Mouse (Mus musculus) midbrain, embryonic 10.5 days (tissue): ENCODE results near the gene Gm20388. TPM values are rescaled to one million over a fixed set of nuclear protein-coding genes. Genes with fewer than 3 reads are reported as not detected.
"Not testable (repeated sequence)": the region's sequence is repeated elsewhere in the genome, so short reads cannot be mapped to it uniquely, and the experiment has no call there.

Experiments used
- DNase-seq: peaks from one replicate; pipeline ENCODE4 v3.0.0-alpha.2; 2017; ENCODE audit warnings: low spot score
- H3K27ac ChIP-seq: fragments of 300-500 bp; sonication (generic); replicated peaks from 2 replicates; pipeline ENCODE4 v1.5.1; 2016; ENCODE audit warnings: mild to moderate bottlenecking
- H3K27me3 ChIP-seq: fragments of 300-500 bp; sonication (generic); 2 replicates; pipeline ENCODE4 v1.6.1; 2016; ENCODE audit warnings: low read depth, mild to moderate bottlenecking; ENCODE audit not compliant: poor library complexity, severe bottlenecking
- H3K36me3 ChIP-seq: fragments of 300-500 bp; sonication (generic); 2 replicates; pipeline ENCODE4 v1.6.1; 2016; ENCODE audit warnings: mild to moderate bottlenecking, moderate library complexity
- H3K4me1 ChIP-seq: fragments of 300-500 bp; sonication (generic); 2 replicates; pipeline ENCODE4 v1.6.1; 2016
- H3K4me3 ChIP-seq: fragments of 300-500 bp; sonication (generic); 2 replicates; pipeline ENCODE4 v1.5.1; 2016; ENCODE audit warnings: mild to moderate bottlenecking, moderate library complexity
- H3K9me3 ChIP-seq: fragments of 300-500 bp; sonication (generic); replicated peaks from 2 replicates; pipeline ENCODE4 v1.6.1; 2016; ENCODE audit warnings: mild to moderate bottlenecking
- WGBS: fragments of 180-500 bp; shearing (Covaris S2); methylation state at CpG from one replicate; pipeline ENCODE4 v1.1.7; 2016; 5-methylcytosine and 5-hydroxymethylcytosine counted together
- polyA plus RNA-seq: library from polyadenylated mRNA; unstranded; fragments of >200 nt; fragmentation: Nextera tagmentation; extraction: Ambion mirVana; gene quantifications from 2 replicates; pipeline ENCODE4 v1.2.1, GENCODE M21; 2016

Gm20388 gene
- polyA plus RNA-seq, 1 experiment from 2014 or later = 7.1 TPM

DNA sequence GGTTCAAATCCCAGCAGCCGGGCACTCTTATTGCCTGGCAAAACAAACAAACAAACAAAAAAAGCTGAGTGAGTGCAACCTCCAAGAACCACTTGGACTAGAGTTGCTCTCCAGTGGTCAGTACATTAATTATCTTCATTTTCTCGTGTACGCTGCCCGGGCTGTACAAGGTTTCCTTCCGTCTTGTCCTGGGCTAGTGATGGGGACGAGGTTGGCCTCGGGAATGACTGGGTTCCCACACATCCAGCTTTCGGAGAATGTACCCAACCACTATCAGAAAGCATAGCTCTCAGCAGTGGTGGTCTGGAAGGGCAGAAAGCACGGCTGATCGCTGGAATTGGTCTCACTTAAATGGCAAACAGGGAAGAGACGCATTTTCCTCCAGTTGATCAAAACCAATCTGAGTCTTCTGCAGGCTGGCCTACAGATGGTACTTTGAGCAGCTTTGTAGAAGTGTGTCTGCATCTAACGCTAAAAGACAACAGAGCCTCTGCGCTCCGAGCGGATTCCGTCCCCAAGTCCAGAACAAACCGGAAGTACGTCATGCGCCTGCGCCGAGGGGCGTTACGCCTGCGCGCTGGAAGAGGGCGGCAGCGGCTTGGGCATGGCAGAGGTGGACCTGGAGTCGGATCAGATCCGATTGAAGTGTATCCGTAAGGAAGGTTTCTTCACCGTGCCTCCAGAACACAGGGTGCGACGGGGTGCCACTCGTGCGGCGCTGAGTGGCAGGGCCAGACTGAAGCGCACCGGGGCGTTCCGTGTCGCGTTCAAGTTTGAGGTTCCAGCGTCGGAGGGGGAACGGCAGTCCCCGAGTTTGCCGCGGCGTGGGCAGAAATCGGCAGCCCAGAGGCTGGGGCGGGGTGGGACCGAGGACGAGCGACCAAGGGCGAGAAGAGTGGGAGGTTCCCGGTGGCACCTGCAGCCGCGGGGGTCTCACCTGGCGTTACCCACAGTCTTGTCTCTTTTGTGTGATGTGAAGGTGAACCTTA, 3313.9 kb downstream of the Gm20388 start, which contains the start of gene Cdk10:
Cdk10 (plus strand) TSS at position 565 of the 989 bp plus-strand sequence.
- no peaks in the 10 kb centered on the region for H3K27me3 ChIP-seq
- 4% methylated on average over 59 of the region's 59 CpGs for WGBS
- peak within 1 kb of the TSS; percentile 90 for H3K27ac ChIP-seq
- DNase-seq = peak; percentile 92
- H3K36me3 ChIP-seq = peaks cover 30% of the 10 kb centered on the region
- no peaks in the 10 kb centered on the region for H3K9me3 ChIP-seq
- H3K4me3 ChIP-seq = peak within 1 kb of the TSS; percentile 95
- peaks cover 19% of the 10 kb centered on the region for H3K4me1 ChIP-seq

DNA sequence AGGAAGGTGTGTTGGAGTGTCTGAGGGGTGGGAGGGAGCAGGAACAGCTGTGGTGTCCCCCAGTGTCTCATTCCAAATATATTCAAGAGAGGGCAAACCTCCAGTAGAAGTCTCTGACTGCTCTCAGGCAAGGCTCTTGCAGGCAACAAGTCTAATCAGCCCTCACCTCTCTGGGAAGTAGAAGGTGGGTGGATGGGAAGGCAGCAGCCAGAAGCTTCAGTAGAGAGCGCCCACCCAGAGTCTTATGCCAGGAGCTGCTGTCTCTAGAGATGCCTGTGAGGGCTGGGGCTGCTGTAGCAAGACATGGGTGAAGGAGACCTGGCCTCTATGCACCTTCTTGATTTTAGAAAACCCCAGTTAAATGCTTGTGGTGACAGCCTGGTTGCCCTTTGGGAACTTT, 3317.8 kb downstream of the Gm20388 start:
- no peaks in the 10 kb centered on the region for H3K9me3 ChIP-seq
- no peak overlapping the region for H3K27ac ChIP-seq
- WGBS = 80% methylated on average over 1 of the region's 1 CpGs
- H3K36me3 ChIP-seq = peaks cover 43% of the 10 kb centered on the region
- H3K4me3 ChIP-seq = no peak overlapping the region
- H3K4me1 ChIP-seq = peaks cover 25% of the 10 kb centered on the region
- H3K27me3 ChIP-seq = peaks cover 13% of the 10 kb centered on the region
- no peak for DNase-seq

DNA sequence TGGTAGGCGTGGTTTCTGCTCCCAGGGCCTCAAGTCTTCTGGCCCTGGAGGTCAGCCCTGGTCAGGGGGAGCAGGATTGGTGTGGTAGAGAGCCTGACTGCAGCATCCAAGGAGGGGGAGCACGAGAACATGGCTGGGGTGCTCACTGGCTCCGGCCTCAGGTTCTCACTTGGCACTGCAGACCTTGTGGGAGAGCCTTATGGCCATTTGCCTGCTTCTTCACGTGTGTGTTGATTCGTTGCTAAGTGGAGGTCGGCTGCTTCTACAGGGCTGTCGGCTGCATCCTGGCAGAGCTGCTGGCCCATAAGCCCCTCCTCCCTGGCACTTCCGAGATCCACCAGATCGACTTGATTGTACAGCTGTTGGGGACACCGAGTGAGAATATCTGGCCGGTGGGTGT, 3319.7 kb downstream of the Gm20388 start:
- H3K27ac ChIP-seq, H3K4me3 ChIP-seq, DNase-seq, H3K9me3 ChIP-seq: not testable (repeated sequence)
- H3K36me3 ChIP-seq = peaks cover 43% of the 10 kb centered on the region
- WGBS = 90% methylated on average over 11 of the region's 11 CpGs
- peaks cover 26% of the 10 kb centered on the region for H3K4me1 ChIP-seq
- H3K27me3 ChIP-seq = peaks cover 32% of the 10 kb centered on the region

DNA sequence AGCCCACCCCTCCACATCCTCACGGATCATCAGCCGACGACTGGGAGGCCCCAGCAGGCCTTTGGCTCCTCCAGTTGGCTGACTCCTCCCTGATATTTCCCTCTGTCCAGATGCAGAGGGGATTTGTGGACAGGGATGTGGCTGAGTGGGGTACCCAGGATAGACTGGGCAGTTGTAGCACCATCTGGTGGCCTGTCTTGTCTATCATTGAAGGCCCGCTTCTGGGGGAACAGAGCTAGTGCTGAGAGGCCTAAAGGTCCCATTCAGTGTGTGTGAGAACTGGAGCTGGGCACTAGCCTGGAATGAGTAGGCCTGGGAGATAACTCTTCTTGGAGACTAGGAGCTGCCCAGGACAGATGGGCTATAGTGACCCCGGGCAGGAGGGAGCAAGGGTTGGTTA, 3321.1 kb downstream of the Gm20388 start:
- Histone ChIP-seq H3K27ac (no peak overlapping the region), H3K4me1 (peaks cover 33% of the 10 kb centered on the region), H3K36me3 (peaks cover 41% of the 10 kb centered on the region), H3K4me3 (no peak overlapping the region), H3K9me3 (no peaks in the 10 kb centered on the region), H3K27me3 (peaks cover 46% of the 10 kb centered on the region)
- 63% methylated on average over 5 of the region's 5 CpGs for WGBS
- DNase-seq = no peak

DNA sequence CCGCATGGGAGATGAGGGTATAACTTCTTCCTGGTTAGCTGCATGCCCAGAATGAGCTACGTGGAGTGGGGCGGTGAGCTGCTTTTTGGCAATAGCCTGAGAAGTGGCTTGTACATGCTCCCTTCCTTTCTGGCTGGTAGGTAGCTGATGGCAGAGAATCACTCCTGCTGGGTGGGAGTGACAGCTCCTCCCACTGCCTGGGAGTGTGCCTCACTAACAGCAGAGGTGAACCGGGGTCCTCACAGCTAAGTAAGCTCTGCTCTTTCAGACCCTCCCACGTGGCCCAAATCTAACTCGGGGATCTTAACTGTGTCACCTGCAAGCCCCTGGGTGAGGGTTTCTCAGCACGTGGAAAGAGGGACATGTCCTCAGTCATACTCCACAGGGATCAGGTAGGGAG, 3321.9 kb downstream of the Gm20388 start:
- Histone ChIP-seq H3K27me3 (peaks cover 49% of the 10 kb centered on the region), H3K9me3 (no peaks in the 10 kb centered on the region), H3K4me1 (peaks cover 38% of the 10 kb centered on the region), H3K36me3 (peaks cover 33% of the 10 kb centered on the region), H3K4me3 (no peak overlapping the region), H3K27ac (no peak overlapping the region)
- WGBS = 43% methylated on average over 7 of the region's 7 CpGs
- DNase-seq = no peak

DNA sequence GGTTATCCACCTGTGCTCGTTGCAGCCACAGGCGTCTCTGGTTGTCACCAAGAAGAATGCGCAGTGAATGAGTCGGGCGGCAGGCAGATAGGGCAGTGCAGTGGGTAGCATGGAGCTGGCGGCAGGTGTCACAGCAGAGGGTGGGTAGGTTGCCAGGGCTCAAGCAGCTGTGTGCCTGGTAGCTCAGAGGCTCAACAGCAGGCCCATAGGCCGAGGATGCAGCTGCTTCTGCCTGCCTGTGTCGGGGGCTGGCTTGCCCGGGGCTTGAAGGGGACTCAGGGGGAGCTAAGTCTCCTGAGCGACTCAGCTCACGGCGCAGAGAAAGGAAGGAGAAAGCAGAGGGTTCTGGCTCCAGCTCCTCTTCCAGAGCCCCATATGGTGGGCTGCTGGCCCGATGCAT, 3322.7 kb downstream of the Gm20388 start:
- peaks cover 49% of the 10 kb centered on the region for H3K27me3 ChIP-seq
- H3K27ac ChIP-seq = no peak overlapping the region
- H3K9me3 ChIP-seq = no peaks in the 10 kb centered on the region
- WGBS = 61% methylated on average over 13 of the region's 13 CpGs
- peaks cover 26% of the 10 kb centered on the region for H3K36me3 ChIP-seq
- H3K4me1 ChIP-seq = peaks cover 38% of the 10 kb centered on the region
- H3K4me3 ChIP-seq = no peak overlapping the region
- DNase-seq = no peak

DNA sequence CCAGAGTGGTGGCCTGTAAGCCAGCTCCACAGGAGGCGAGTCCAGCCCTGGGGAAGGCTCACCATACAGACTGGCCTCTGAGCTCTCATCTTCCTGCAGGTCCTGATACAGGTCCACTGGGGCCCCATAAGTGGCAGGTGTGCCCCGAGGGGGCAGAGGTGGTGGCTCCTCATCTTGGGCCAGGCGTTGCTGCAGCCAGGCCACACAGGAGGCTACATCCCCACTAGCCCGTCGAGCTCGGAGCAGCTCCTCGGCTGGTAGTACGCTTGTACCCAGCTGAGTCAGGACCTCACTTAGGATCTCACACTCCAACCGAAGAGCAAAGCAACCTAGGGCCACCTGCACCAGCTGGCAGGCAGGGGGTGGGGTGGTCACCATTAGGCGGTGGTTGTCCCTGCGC, 3323.1 kb downstream of the Gm20388 start:
- WGBS = 84% methylated on average over 11 of the region's 11 CpGs
- Histone ChIP-seq H3K9me3 (no peaks in the 10 kb centered on the region), H3K27me3 (peaks cover 49% of the 10 kb centered on the region), H3K36me3 (peaks cover 21% of the 10 kb centered on the region), H3K27ac (no peak overlapping the region), H3K4me1 (peaks cover 38% of the 10 kb centered on the region), H3K4me3 (no peak overlapping the region)
- no peak for DNase-seq

DNA sequence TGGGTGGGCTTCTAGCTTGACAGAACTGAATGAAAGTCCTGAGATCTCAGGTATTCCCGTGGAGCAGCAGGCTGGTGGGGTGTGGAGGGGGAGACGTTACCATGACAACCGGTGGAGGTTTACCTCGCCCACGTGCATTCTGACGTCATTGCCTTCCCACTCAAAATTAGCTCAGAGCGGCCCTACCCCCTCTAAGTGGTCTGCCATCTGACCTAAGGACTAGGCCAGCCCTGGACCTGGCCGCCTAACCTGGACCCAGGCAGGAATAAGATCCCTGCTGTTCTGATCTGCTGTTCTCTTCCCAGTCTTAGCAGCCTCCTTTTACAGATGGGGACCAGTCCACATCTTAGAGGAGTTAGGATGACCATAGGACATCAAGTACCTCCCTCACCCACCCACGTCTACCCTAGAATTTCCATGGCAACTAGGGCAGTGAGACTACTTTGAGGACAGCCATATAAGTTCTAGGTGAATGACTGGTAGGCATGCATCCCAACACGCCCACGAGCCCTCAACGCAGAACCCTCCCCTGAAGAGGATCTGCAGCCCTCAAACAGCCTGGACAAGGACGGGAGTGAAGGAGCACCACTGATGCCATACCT, 3324.4 kb downstream of the Gm20388 start:
- H3K9me3 ChIP-seq = no peaks in the 10 kb centered on the region
- peaks cover 49% of the 10 kb centered on the region for H3K27me3 ChIP-seq
- H3K4me3 ChIP-seq = peak overlapping the region; percentile 60
- WGBS = 38% methylated on average over 13 of the region's 13 CpGs
- H3K4me1 ChIP-seq = peaks cover 38% of the 10 kb centered on the region
- H3K27ac ChIP-seq = peak overlapping the region; percentile 14
- DNase-seq = no peak
- peaks cover 9% of the 10 kb centered on the region for H3K36me3 ChIP-seq

DNA sequence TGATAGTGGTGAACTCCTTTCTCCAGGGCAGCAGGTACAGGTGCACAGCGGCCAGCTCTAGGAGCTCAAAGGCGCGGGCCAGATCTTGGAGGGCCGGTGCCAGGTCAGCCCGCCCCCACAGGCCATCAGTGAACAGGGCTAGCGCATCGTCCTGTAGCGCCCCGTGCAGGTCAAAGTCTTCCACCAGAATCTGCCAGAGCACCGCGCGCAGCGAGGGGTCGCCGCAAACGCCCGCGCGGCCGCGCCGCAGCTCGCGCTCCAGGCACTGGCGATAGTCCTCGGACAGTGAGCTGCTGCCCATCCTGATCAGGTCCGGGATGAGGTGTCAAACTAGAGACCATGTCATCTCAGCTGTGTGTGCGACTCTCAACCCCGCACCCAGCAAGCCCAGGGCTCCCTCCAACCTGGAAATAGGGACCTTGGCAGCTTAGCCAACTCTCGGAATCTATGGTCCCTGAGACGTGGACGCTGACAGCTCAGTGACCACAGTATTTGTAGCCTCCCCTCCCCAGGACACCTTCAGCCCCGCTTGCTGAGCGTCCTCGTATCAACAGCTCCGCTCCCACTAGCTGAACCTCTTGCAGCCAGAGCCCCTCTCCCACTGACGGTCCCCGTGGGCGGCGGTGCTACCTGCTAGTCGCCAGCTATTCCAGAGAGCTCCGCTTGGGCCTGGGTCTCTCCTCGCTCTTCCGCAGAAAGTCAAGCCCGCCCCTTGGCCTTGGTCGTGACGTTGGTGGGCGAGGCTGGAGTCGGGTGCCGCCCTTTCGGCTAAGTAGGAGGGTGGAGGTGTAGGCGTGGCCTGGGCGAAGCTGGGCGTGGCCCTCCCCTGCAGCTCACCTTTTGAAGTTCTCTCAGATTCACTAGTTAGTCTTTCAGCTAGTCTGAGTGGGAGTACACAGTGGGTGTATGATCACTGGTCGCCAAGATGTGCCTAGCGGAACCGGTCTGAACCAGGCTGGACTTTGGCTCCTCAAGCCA, 3325.2 kb downstream of the Gm20388 start, which contains the start of gene Spata2l:
Spata2l (minus strand) TSS at position 714 of the 978 bp plus-strand sequence.
- 3% methylated on average over 57 of the region's 57 CpGs for WGBS
- H3K4me3 ChIP-seq = peak within 1 kb of the TSS; percentile 60
- peaks cover 4% of the 10 kb centered on the region; the same call in 1 of the 2 replicates for H3K36me3 ChIP-seq
- peak within 1 kb of the TSS; percentile 14 for H3K27ac ChIP-seq
- peaks cover 38% of the 10 kb centered on the region for H3K4me1 ChIP-seq
- H3K9me3 ChIP-seq = no peaks in the 10 kb centered on the region
- peak; percentile 87 for DNase-seq
- peaks cover 49% of the 10 kb centered on the region for H3K27me3 ChIP-seq

DNA sequence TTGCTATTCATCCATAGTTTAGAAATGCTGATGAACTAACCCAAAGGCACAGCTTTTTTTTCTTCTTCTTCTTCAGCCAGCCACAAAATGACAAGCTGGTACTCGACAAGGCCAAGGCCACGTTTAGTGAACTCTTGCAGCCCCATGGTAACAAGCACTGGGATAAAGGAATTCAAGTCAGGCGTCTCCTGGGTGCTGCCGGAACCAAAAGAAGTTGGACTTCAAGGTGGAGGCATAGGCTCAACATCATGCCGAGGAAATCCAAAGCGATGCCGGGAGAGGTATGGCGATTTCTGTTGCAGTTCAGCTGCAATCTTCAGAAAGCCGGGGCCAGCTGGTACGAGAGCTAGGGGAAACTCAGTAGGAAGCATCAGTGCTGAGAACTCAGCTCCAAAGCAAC, 3328.8 kb downstream of the Gm20388 start:
- H3K36me3 ChIP-seq = peaks cover 30% of the 10 kb centered on the region
- WGBS = 87% methylated on average over 10 of the region's 10 CpGs
- no peak for DNase-seq

DNA sequence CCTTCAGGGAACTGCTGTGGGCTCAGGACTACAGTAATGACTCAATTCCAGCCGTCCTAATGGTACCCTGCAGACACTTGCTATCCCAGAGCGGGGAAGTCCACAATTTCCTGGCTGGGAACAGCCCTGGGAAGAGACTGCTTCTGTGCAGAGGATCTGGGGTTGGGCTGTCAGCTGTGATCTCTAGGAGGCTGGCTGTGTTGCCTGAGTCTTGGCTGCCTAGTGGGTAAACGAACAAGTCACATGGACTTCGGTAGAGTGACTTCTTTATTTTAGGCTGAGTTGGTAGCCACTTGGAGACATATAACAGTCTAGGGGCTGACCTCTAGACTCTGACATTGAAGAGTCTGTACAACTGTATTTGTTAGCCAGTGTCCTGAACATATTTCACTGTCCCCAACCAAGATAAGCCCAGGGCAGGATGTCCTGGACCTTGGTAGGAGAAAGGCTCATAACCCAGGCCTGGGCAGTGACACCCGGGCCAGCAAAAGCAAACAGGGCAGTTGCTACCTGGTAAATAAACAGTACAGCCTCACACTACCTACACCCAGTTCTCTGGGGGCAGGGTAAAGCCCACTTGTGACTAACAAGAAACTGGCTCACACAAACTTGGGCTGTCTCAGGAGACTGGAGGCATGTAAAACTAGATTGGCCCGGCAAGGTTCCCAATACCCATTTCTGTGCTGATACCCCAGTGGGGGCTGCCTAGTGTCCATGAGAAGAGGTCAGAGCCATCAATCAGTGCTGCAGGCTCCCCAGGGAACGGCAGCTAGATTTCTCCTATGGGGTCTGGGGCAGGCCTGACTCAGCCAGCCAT, 3331.7 kb downstream of the Gm20388 start:
- Histone ChIP-seq H3K4me1 (peaks cover 1% of the 10 kb centered on the region; the same call in 1 of the 2 replicates), H3K27me3 (no peaks in the 10 kb centered on the region; the same call in 1 of the 2 replicates), H3K9me3 (no peaks in the 10 kb centered on the region), H3K36me3 (peaks cover 59% of the 10 kb centered on the region), H3K4me3 (no peak overlapping the region), H3K27ac (no peak overlapping the region)
- 92% methylated on average over 7 of the region's 7 CpGs for WGBS
- no peak for DNase-seq

More for the DNA sequence above, 3328.8 kb downstream of the Gm20388 start:
- Histone ChIP-seq H3K27me3 (peaks cover 26% of the 10 kb centered on the region), H3K9me3 (no peaks in the 10 kb centered on the region), H3K27ac (no peak overlapping the region), H3K4me1 (peaks cover 28% of the 10 kb centered on the region), H3K4me3 (no peak overlapping the region)
